Mouse (Mus musculus) ES-E14 (cell line): ENCODE results near the gene Btbd35f25.

ENCODE experiments used
- CHD2 ChIP-seq: IDR thresholded peaks from 2 replicates; pipeline ENCODE4 v1.6.1; 2014; ENCODE audit warnings: mild to moderate bottlenecking, low read depth, low read length, inconsistent platforms
- ZC3H11A ChIP-seq: IDR thresholded peaks from 2 replicates; pipeline ENCODE4 v1.6.1; 2012; ENCODE audit warnings: low read depth, mild to moderate bottlenecking, inconsistent platforms, low read length, borderline replicate concordance

GRCm38 (mm10) chrX:31766255-31766654, 49.3 kb upstream of the Btbd35f25 start:
- TF ChIP-seq CHD2 (no peak), ZC3H11A (no peak)
